Mouse (Mus musculus) forebrain, embryonic 11.5 days (tissue): ENCODE data around the gene Vmn1r87. TPM values are rescaled to one million over a fixed set of nuclear protein-coding genes. Genes with fewer than 3 reads are reported as not detected.

Source experiments
- polyA plus RNA-seq: library from polyadenylated mRNA; unstranded; fragments of >200 nt; fragmentation: Nextera tagmentation; extraction: Ambion mirVana; gene quantifications from 2 replicates; pipeline ENCODE4 v1.2.1, GENCODE M21; 2014

Gene Vmn1r87
- polyA plus RNA-seq, 1 experiment from 2014 or later = not detected

Other genes starting within 250 kb of the Vmn1r87 start
- gene Zscan22, start 242.3 kb downstream of the Vmn1r87 start, polyA plus RNA-seq = 20.2 and 23.4 TPM in 2 replicates
- gene Rps5, start 217.9 kb downstream of the Vmn1r87 start, polyA plus RNA-seq = 800 and 844 TPM in 2 replicates
- 1.3 and 1.6 TPM in 2 replicates for gene Rnf225, start 212.7 kb downstream of the Vmn1r87 start, polyA plus RNA-seq
- 10.8 and 11.2 TPM in 2 replicates for gene Zfp324, start 174.3 kb downstream of the Vmn1r87 start, polyA plus RNA-seq
- 12.8 and 14.6 TPM in 2 replicates for gene Zfp446, start 162.3 kb downstream of the Vmn1r87 start, polyA plus RNA-seq
- 0.13 TPM in 1 of 2 replicates, not detected in the other for gene Slc27a5, start 142.0 kb downstream of the Vmn1r87 start, polyA plus RNA-seq
- 507 and 586 TPM in 2 replicates for gene Trim28, start 141.0 kb downstream of the Vmn1r87 start, polyA plus RNA-seq
- gene Zbtb45, start 130.1 kb downstream of the Vmn1r87 start, polyA plus RNA-seq = 31.9 and 37.3 TPM in 2 replicates
- gene Chmp2a, start 105.3 kb downstream of the Vmn1r87 start, polyA plus RNA-seq = 114 and 127 TPM in 2 replicates
- gene Ube2m, start 101.9 kb downstream of the Vmn1r87 start, polyA plus RNA-seq = 165 and 183 TPM in 2 replicates
- 3.8 and 4.0 TPM in 2 replicates for gene Mzf1, start 85.4 kb downstream of the Vmn1r87 start, polyA plus RNA-seq
- gene Vmn1r85, start 45.0 kb downstream of the Vmn1r87 start, polyA plus RNA-seq = not detected in 2 replicates
- gene Vmn1r86, start 20.2 kb downstream of the Vmn1r87 start, polyA plus RNA-seq = not detected in 2 replicates
- 0.03 TPM in 1 of 2 replicates, not detected in the other for gene Vmn1r88, start 19.4 kb upstream of the Vmn1r87 start, polyA plus RNA-seq
- not detected in 2 replicates for gene Vmn1r89, start 72.9 kb upstream of the Vmn1r87 start, polyA plus RNA-seq
- 159 and 172 TPM in 2 replicates for gene Lig1, start 137.1 kb upstream of the Vmn1r87 start, polyA plus RNA-seq
- gene Zswim9, start 138.6 kb upstream of the Vmn1r87 start, polyA plus RNA-seq = 7.4 and 11.5 TPM in 2 replicates
- 1.9 and 3.1 TPM in 2 replicates for gene Pla2g4c, start 184.5 kb upstream of the Vmn1r87 start, polyA plus RNA-seq